Mouse (Mus musculus) G1E-ER4 (cell line): Measurements from ENCODE around the gene 4933430I17Rik. TPM values are rescaled to one million over a fixed set of nuclear protein-coding genes. Genes with fewer than 3 reads are reported as not detected.

Source experiments
- GATA1 ChIP-seq: IDR thresholded peaks from one replicate; pipeline ENCODE4 v1.8.0; 2012; ENCODE audit warnings: low read length, inconsistent platforms
- polyA plus RNA-seq: library from polyadenylated mRNA; stranded (reverse); fragments of >175 nt; gene quantifications from 2 replicates; pipeline ENCODE4 v1.2.3, GENCODE M21; 2012

4933430I17Rik gene
- polyA plus RNA-seq, 1 experiment = not detected

DNA sequence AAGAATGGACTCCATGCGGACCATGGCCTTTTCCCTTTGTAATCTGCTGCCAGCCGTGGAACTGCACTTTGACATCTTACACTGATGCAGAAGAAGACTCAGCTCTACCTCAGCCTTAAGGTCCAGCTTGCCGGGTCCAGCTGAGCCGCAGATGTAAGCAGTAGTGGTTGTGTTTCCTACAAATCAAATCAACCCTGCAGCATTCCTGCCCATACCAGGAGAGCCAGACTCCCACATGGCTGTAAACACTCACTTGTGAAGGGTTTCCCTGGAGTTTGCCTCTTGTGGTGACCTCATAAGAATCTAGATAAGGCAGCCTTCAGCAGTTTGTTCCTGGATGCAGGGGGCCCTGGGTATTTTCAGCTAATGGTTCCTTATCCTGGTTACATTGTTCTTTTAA lies 41.4 kb downstream of the 4933430I17Rik start:
- no peak for TF ChIP-seq GATA1

- TF ChIP-seq GATA1 = no peak
Observed at GRCm38 (mm10) chr4:62567696-62568095, 42.5 kb downstream of the 4933430I17Rik start.

DNA sequence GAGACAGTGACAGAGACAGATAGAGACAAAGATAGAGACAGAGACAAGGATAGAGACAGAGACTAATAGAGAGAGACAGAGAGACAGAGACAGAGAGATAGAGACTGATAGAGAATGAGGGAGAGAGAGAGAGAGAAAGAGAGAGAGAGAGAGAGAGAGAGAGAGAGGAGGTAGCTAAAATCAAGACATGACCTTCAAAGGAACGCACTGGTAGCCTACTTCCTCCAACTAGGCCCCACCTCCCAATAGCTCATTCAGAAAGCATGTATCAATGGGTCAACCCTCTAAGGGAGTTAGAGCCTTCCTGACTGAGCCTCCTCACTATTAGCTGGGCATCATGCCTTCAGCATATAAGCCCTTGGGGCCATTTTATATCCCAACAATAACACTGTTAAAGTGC lies 43.2 kb downstream of the 4933430I17Rik start:
- TF ChIP-seq GATA1 = no peak

GRCm38 (mm10) chr4:62569603-62570002 lies 44.4 kb downstream of the 4933430I17Rik start:
- no peak for TF ChIP-seq GATA1

- TF ChIP-seq GATA1 = no peak
Observed at GRCm38 (mm10) chr4:62570029-62570428, 44.9 kb downstream of the 4933430I17Rik start.

DNA sequence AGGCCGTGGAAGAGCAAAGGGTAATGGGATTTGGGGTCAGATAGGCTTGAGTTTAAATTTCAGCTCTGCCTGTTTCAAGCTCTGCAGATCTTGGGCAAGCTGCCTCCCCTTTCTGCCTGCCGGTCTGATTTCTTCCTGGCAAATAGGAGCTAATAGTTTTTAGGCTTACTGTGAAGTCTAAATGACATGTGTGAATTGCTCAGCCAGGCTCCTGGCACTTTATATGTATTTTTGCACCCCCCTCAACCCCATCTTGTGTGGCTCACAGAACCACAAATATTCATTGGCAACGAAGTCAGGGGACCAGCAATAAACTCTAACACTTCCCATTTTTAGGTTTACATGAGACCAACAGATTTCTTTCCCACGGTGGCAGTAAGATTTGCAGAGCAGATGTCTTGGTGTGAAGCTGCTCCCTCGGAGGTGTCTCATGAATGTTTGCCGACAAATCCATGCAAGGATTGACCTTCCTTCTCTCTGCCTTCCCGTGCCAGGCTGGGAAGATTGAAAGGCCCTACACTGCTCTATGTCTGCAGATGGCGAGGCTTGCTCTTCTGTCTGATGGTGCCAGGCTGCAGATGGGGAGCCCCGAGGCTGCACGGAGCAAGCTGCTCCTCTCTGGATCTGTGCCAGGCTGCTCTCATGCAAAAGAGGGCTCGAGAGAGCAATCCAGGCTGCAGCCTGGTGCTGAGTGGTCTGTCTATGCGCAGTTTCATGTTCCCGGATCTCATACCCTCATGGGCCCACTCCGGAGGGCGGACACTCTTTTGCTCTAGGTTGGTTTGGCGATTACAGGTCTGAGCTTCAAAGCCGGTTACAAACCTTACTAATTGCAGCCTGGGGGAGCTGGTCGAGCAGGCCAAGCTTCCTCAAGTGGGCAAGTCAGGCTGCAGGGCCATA lies 57.4 kb downstream of the 4933430I17Rik start:
- TF ChIP-seq GATA1 = no peak

GRCm38 (mm10) chr4:62583265-62584092 lies 58.3 kb downstream of the 4933430I17Rik start:
- no peak for TF ChIP-seq GATA1

GRCm38 (mm10) chr4:62587067-62587466 lies 61.9 kb downstream of the 4933430I17Rik start:
- no peak for TF ChIP-seq GATA1

DNA sequence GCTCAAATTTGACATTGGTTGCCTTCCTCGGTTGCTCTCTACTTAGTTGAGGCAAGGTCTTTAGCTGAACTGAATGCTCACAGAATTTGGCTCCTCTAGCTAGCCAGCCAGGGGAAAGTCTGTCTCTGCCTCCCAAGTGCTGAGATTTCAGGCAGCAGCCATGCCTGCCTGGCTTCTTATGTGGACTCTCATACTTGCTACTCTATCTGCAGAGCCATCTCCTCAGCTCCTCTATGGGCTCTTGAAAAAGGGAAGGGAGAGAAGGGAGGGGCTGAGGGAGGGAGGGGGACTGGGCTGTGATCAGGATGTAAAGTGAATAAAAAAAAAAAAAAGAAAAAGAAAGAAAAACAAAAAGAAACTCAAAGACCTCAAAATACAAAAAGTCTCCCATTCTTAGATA lies 65.7 kb downstream of the 4933430I17Rik start:
- no peak for TF ChIP-seq GATA1

GRCm38 (mm10) chr4:62591326-62591725 lies 66.2 kb downstream of the 4933430I17Rik start:
- TF ChIP-seq GATA1 = no peak

GRCm38 (mm10) chr4:62594442-62594841 lies 69.3 kb downstream of the 4933430I17Rik start:
- no peak for TF ChIP-seq GATA1

GRCm38 (mm10) chr4:62596051-62596450 lies 70.9 kb downstream of the 4933430I17Rik start:
- no peak for TF ChIP-seq GATA1

Other genes starting within 250 kb of the 4933430I17Rik start
- 15.9 and 16.5 TPM in 2 replicates for gene Fkbp15, start 164.8 kb upstream of the 4933430I17Rik start, polyA plus RNA-seq
- gene Slc31a1, start 164.6 kb upstream of the 4933430I17Rik start, polyA plus RNA-seq = 2.6 and 3.4 TPM in 2 replicates
- gene Cdc26, start 116.7 kb upstream of the 4933430I17Rik start, polyA plus RNA-seq = 7.5 and 50.0 TPM in 2 replicates
- 1.9 and 3.8 TPM in 2 replicates for gene Prpf4, start 116.6 kb upstream of the 4933430I17Rik start, polyA plus RNA-seq
- not detected in 2 replicates for gene Rnf183, start 90.1 kb upstream of the 4933430I17Rik start, polyA plus RNA-seq
- 0.30 and 0.59 TPM in 2 replicates for gene Wdr31, start 54.5 kb upstream of the 4933430I17Rik start, polyA plus RNA-seq
- 0.03 TPM in 1 of 2 replicates, not detected in the other for gene Bspry, start 45.3 kb upstream of the 4933430I17Rik start, polyA plus RNA-seq
- 3.7 and 5.4 TPM in 2 replicates for gene Hdhd3, start 21.9 kb upstream of the 4933430I17Rik start, polyA plus RNA-seq
- 478 and 558 TPM in 2 replicates for gene Alad, start 5.5 kb upstream of the 4933430I17Rik start, polyA plus RNA-seq
- 45.1 and 53.6 TPM in 2 replicates for gene Pole3, start 301 bp upstream of the 4933430I17Rik start, polyA plus RNA-seq
- not detected in 2 replicates for gene Rgs3, start 34.5 kb downstream of the 4933430I17Rik start, polyA plus RNA-seq